Mouse (Mus musculus) cortical plate, adult 2 months (tissue): ENCODE data around the gene Ranbp9.

Experiments
- CTCF ChIP-seq: fragments of 200-500 bp; IDR thresholded peaks from 2 replicates; pipeline ENCODE4 v1.5.1; 2011; ENCODE audit warnings: mild to moderate bottlenecking, control low read depth, low read length; ENCODE audit not compliant: insufficient read depth; ENCODE audit errors: extremely low read depth
- POLR2A ChIP-seq: fragments of 200-500 bp; IDR thresholded peaks from 2 replicates; pipeline ENCODE4 v1.6.1; 2011; ENCODE audit warnings: mild to moderate bottlenecking, low read length, control low read depth; ENCODE audit not compliant: insufficient read depth; ENCODE audit errors: extremely low read depth

- TF ChIP-seq CTCF (no peak), POLR2A (no peak)
Observed at GRCm38 (mm10) chr13:43372892-43373291, 108.2 kb downstream of the Ranbp9 start.
